Mouse (Mus musculus): ENCODE data around the gene Stom. TPM values are rescaled to one million over a fixed set of nuclear protein-coding genes. Genes with fewer than 3 reads are reported as not detected.
A peak's percentile ranks its signal among the peaks of the same experiment; 100 is the strongest.

Stom gene
- polyA plus RNA-seq, 1 experiment from 2014 or later = 62.7 TPM

DNA sequence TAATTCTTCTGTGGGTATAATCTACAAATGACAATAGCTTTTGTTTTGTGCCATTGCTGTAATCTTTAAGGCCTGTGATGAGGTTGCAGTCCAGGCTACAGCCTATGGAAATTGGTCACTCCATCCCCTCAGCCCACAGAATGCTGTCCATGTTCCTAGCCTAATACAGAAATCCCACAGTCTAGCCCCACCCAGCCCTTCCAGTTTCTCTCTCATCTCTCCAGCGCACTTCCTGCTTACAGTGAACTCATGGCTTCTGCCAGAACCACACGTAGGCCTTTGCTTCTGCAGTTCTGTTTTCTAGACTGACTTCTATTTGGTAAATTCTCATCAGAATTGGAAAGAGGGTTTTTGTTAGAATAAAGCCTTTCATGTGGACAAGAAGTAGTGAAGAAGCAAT lies 9.2 kb upstream of the Stom start:
- H3K36me3 ChIP-seq (ENCODE audit: control insufficient read depth, insufficient read depth, low read length) = no peaks in the 10 kb centered on the region
- H3K27ac ChIP-seq (ENCODE audit: low read depth) = no peak overlapping the region
- no peaks in the 10 kb centered on the region for H3K27me3 ChIP-seq (replicated peaks; ENCODE audit: control insufficient read depth, insufficient read depth, low read length)
- no peak overlapping the region for H3K4me2 ChIP-seq (ENCODE audit: low read length)
- H3K4me1 ChIP-seq (replicated peaks; ENCODE audit: control insufficient read depth, insufficient read depth, low read length) = no peaks in the 10 kb centered on the region
- ATAC-seq (replicated peaks; ENCODE audit: low FRiP score, low TSS enrichment, low read depth) (no peak), DNase-seq (ENCODE audit: low spot score) (no peak)
- H3K9me3 ChIP-seq (ENCODE audit: control insufficient read depth, low read length) = no peaks in the 10 kb centered on the region
- 48% methylated on average over 2 of the region's 2 CpGs for WGBS
- H3K4me3 ChIP-seq (ENCODE audit: low read depth, low read length) = no peak overlapping the region
- H3K9ac ChIP-seq (ENCODE audit: low read length) = no peak overlapping the region

DNA sequence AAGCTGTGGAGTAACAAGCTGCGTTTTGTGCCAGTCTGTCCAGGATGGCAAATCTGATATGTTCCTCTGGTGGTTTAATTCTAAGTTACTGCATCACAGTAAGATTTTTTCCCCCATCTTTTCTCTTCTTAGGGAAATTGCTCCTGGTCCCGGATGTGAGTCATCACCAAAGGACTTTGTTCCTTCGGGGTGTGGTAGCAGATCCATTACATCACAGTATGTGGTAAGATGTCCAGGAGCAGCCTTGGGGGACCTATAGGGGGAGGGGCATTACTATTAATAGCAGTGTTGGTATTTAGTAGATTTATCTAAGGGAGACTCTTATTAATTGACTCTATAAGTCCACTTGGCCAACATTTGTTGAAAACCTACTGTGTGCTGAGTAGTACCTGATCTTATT lies 5.8 kb upstream of the Stom start:
- H3K4me2 ChIP-seq (ENCODE audit: low read length) = no peak overlapping the region
- 74% methylated on average over 3 of the region's 3 CpGs for WGBS
- DNase-seq (ENCODE audit: low spot score) (no peak), ATAC-seq (replicated peaks; ENCODE audit: low FRiP score, low TSS enrichment, low read depth) (no peak)
- H3K9me3 ChIP-seq (ENCODE audit: control insufficient read depth, low read length) = no peaks in the 10 kb centered on the region
- no peak overlapping the region for H3K4me3 ChIP-seq (ENCODE audit: low read depth, low read length)
- no peaks in the 10 kb centered on the region for H3K36me3 ChIP-seq (ENCODE audit: control insufficient read depth, insufficient read depth, low read length)
- H3K27me3 ChIP-seq (replicated peaks; ENCODE audit: control insufficient read depth, insufficient read depth, low read length) = no peaks in the 10 kb centered on the region
- peaks cover 8% of the 10 kb centered on the region; the same call in 1 of the 2 replicates for H3K4me1 ChIP-seq (replicated peaks; ENCODE audit: control insufficient read depth, insufficient read depth, low read length)
- H3K9ac ChIP-seq (ENCODE audit: low read length) = no peak overlapping the region
- no peak overlapping the region for H3K27ac ChIP-seq (ENCODE audit: low read depth)

DNA sequence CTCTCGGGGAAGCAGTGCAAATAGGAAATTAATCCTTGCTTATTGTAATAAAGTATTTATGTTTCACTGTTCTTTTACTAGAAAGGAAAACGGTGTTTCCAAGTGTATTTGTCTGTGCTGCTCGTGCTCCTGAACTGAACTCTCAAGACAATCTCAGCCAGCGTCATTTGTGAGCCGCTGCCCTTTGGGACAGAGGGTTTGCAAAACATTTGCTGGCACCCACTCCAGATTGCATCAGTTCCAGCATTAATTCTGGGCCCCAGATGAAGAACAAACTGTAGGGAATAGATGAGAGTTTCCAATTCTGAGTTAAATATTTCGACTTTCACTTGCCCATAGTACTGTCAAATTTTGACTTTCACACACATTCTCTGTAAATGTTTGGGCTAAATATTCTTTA lies 1.9 kb upstream of the Stom start:
- Histone ChIP-seq H3K4me1 (replicated peaks; ENCODE audit: control insufficient read depth, insufficient read depth, low read length) (peaks cover 18% of the 10 kb centered on the region), H3K9ac (ENCODE audit: low read length) (no peak overlapping the region), H3K4me3 (ENCODE audit: low read depth, low read length) (no peak overlapping the region), H3K27me3 (replicated peaks; ENCODE audit: control insufficient read depth, insufficient read depth, low read length) (no peaks in the 10 kb centered on the region), H3K27ac (ENCODE audit: low read depth) (peak overlapping the region; percentile 59; the same call in 1 of the 2 replicates), H3K36me3 (ENCODE audit: control insufficient read depth, insufficient read depth, low read length) (no peaks in the 10 kb centered on the region), H3K9me3 (ENCODE audit: control insufficient read depth, low read length) (no peaks in the 10 kb centered on the region), H3K4me2 (ENCODE audit: low read length) (no peak overlapping the region)
- no peak for ATAC-seq (replicated peaks; ENCODE audit: low FRiP score, low TSS enrichment, low read depth)
- DNase-seq (ENCODE audit: low spot score) = no peak
- 52% methylated on average over 6 of the region's 6 CpGs for WGBS

DNA sequence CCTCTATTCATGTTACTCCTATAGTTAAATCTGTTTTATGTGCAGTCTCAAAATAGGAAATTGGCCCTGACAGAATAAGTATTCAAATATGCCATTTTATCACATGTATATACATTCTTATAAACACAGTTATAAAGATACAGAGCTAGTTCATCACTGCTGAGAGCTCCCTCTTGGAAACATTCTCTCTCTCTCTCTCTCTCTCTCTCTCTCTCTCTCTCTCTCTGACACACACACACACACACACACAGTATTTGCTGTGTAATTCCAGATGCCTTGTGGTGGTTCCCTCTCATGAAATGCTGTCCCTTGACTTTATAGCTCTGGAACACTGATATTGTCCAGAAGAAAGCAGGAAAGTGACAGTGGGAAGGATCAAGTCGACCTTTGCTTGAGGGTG lies 1.3 kb upstream of the Stom start:
- Histone ChIP-seq H3K36me3 (ENCODE audit: control insufficient read depth, insufficient read depth, low read length) (no peaks in the 10 kb centered on the region), H3K27ac (ENCODE audit: low read depth) (peak overlapping the region; percentile 59; the same call in 1 of the 2 replicates), H3K9ac (ENCODE audit: low read length) (no peak overlapping the region), H3K4me1 (replicated peaks; ENCODE audit: control insufficient read depth, insufficient read depth, low read length) (peaks cover 18% of the 10 kb centered on the region), H3K4me3 (ENCODE audit: low read depth, low read length) (no peak overlapping the region), H3K9me3 (ENCODE audit: control insufficient read depth, low read length) (no peaks in the 10 kb centered on the region), H3K27me3 (replicated peaks; ENCODE audit: control insufficient read depth, insufficient read depth, low read length) (no peaks in the 10 kb centered on the region), H3K4me2 (ENCODE audit: low read length) (no peak overlapping the region)
- no peak for ATAC-seq (replicated peaks; ENCODE audit: low FRiP score, low TSS enrichment, low read depth)
- DNase-seq (ENCODE audit: low spot score) = no peak
- WGBS = 43% methylated on average over 1 of the region's 1 CpGs

DNA sequence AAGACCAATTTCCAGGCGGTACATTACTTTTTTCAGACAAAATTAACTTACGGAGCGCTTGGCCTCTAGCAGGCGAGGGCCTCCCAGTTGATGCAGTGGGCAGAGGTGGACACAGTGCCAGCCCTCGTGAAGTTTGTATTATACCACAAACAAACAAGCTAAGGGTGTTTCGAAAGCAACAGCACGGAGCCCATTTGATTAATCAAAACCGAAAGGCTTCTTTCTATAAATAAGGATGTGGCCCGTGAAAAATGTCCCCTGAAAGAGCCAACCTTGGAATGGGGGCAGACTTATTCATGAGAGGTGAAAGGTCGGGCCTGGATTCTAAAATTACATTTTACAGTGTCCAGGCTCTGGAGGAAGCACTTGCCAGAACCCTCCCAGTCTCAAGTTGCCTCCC lies 643 bp upstream of the Stom start:
- H3K4me2 ChIP-seq (ENCODE audit: low read length) = peak overlapping the region; percentile 73
- peak overlapping the region; percentile 83 for H3K27ac ChIP-seq (ENCODE audit: low read depth)
- peak overlapping the region; percentile 78 for H3K4me3 ChIP-seq (ENCODE audit: low read depth, low read length)
- no peaks in the 10 kb centered on the region for H3K9me3 ChIP-seq (ENCODE audit: control insufficient read depth, low read length)
- no peaks in the 10 kb centered on the region for H3K36me3 ChIP-seq (ENCODE audit: control insufficient read depth, insufficient read depth, low read length)
- H3K27me3 ChIP-seq (replicated peaks; ENCODE audit: control insufficient read depth, insufficient read depth, low read length) = no peaks in the 10 kb centered on the region
- WGBS = 42% methylated on average over 10 of the region's 10 CpGs
- peaks cover 18% of the 10 kb centered on the region for H3K4me1 ChIP-seq (replicated peaks; ENCODE audit: control insufficient read depth, insufficient read depth, low read length)
- no peak; the same call in 1 of the 2 replicates for ATAC-seq (replicated peaks; ENCODE audit: low FRiP score, low TSS enrichment, low read depth)
- H3K9ac ChIP-seq (ENCODE audit: low read length) = no peak overlapping the region
- DNase-seq (ENCODE audit: low spot score) = no peak

DNA sequence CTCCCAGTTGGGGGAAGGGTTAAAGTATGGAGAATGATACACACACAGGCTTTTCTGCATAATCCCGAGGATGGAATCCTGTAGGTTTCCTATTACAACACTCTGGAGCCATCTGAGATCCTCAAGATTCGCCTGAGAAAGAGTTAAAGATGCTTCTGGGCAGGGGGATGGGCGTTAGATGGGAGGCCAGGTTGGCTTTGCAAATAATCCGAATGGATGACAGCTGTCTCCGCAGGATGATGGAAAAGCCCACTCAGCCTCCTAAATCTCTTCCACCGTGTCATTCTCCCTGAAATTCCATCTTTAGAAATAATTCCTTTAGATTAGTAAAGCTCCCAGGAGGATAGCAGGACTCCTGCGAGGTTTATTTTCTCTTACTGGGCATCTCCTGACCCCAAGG lies 1.2 kb downstream of the Stom start:
- Histone ChIP-seq H3K9me3 (ENCODE audit: control insufficient read depth, low read length) (no peaks in the 10 kb centered on the region), H3K4me3 (ENCODE audit: low read depth, low read length) (peak overlapping the region; percentile 78), H3K36me3 (ENCODE audit: control insufficient read depth, insufficient read depth, low read length) (no peaks in the 10 kb centered on the region), H3K27ac (ENCODE audit: low read depth) (peak overlapping the region; percentile 83; the same call in 1 of the 2 replicates), H3K4me2 (ENCODE audit: low read length) (peak overlapping the region; percentile 73), H3K9ac (ENCODE audit: low read length) (peak overlapping the region; percentile 71), H3K4me1 (replicated peaks; ENCODE audit: control insufficient read depth, insufficient read depth, low read length) (peaks cover 18% of the 10 kb centered on the region), H3K27me3 (replicated peaks; ENCODE audit: control insufficient read depth, insufficient read depth, low read length) (no peaks in the 10 kb centered on the region)
- DNase-seq (ENCODE audit: low spot score) = no peak
- ATAC-seq (replicated peaks; ENCODE audit: low FRiP score, low TSS enrichment, low read depth) = no peak
- WGBS = 9% methylated on average over 7 of the region's 7 CpGs

DNA sequence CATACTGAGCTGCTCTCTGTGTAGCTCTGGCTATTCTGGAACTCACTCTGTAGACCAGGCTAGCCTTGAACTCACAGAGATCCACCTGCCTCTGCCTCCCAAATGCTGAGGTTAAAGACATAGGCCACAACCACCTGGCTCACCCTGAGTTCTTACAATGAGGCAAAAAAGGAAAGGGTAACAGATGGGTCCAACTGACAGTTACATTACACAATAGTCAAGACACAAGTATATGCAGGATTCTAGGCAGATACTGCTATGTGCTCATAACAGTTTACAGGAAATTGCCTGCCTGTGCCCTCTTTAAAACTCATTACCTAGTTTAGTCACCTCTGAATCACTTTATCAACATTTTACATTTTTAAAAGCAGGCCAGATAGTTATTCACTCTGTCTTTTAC lies 3.1 kb downstream of the Stom start:
- no peaks in the 10 kb centered on the region for H3K9me3 ChIP-seq (ENCODE audit: control insufficient read depth, low read length)
- ATAC-seq (replicated peaks; ENCODE audit: low FRiP score, low TSS enrichment, low read depth) = no peak
- H3K4me2 ChIP-seq (ENCODE audit: low read length) = peak overlapping the region; percentile 73; the same call in 1 of the 2 replicates
- no peak overlapping the region for H3K9ac ChIP-seq (ENCODE audit: low read length)
- H3K4me3 ChIP-seq (ENCODE audit: low read depth, low read length) = no peak overlapping the region
- H3K27ac ChIP-seq (ENCODE audit: low read depth) = no peak overlapping the region
- peaks cover 16% of the 10 kb centered on the region for H3K4me1 ChIP-seq (replicated peaks; ENCODE audit: control insufficient read depth, insufficient read depth, low read length)
- no peaks in the 10 kb centered on the region for H3K36me3 ChIP-seq (ENCODE audit: control insufficient read depth, insufficient read depth, low read length)
- H3K27me3 ChIP-seq (replicated peaks; ENCODE audit: control insufficient read depth, insufficient read depth, low read length) = no peaks in the 10 kb centered on the region
- no peak for DNase-seq (ENCODE audit: low spot score)

DNA sequence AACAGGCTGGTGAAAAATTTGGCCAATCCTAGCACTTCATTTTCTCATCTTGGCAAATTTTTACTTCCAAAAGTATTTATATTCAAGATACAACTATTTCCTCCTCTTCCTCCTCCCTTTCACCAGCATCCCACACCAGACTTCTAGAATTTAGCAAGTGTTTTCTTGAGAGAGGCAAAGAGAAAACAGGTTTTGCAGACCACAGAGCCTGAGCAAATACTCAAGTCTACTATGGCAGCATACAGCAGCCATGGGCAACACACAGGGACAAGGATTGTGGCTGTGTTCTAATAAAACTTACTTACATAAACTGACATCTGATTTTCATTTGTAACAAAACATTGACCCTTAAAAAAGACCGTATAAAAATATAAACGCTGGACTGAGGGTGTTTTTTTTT lies 5.6 kb downstream of the Stom start:
- peaks cover 10% of the 10 kb centered on the region for H3K4me1 ChIP-seq (replicated peaks; ENCODE audit: control insufficient read depth, insufficient read depth, low read length)
- no peaks in the 10 kb centered on the region for H3K36me3 ChIP-seq (ENCODE audit: control insufficient read depth, insufficient read depth, low read length)
- ATAC-seq (replicated peaks; ENCODE audit: low FRiP score, low TSS enrichment, low read depth) (no peak), DNase-seq (ENCODE audit: low spot score) (no peak)
- no peak overlapping the region for H3K9ac ChIP-seq (ENCODE audit: low read length)
- H3K4me3 ChIP-seq (ENCODE audit: low read depth, low read length) = no peak overlapping the region
- 62% methylated on average over 2 of the region's 2 CpGs for WGBS
- no peaks in the 10 kb centered on the region for H3K27me3 ChIP-seq (replicated peaks; ENCODE audit: control insufficient read depth, insufficient read depth, low read length)
- H3K27ac ChIP-seq (ENCODE audit: low read depth) = no peak overlapping the region
- no peak overlapping the region for H3K4me2 ChIP-seq (ENCODE audit: low read length)
- no peaks in the 10 kb centered on the region for H3K9me3 ChIP-seq (ENCODE audit: control insufficient read depth, low read length)

DNA sequence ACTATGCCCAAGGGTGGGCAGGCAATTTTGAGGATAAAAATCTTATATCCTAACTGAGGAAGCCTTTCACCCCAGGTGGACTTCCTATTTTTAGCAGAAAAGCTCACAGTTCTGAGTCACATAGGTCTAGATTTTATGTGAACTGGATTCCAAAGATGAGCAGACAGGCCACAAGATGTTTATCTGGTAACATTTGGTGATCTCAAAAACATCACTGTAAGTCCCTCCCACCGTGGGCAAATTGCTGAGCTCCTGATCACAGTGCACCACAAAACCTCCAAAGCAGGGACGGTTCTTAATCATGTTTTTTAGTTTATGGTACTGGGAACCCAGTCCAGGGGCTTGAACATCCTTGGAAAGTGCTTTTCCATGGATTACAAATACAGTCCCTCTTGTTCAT lies 7.7 kb downstream of the Stom start:
- Histone ChIP-seq H3K4me1 (replicated peaks; ENCODE audit: control insufficient read depth, insufficient read depth, low read length) (peaks cover 11% of the 10 kb centered on the region), H3K27me3 (replicated peaks; ENCODE audit: control insufficient read depth, insufficient read depth, low read length) (no peaks in the 10 kb centered on the region), H3K4me2 (ENCODE audit: low read length) (no peak overlapping the region), H3K9ac (ENCODE audit: low read length) (no peak overlapping the region), H3K27ac (ENCODE audit: low read depth) (no peak overlapping the region), H3K9me3 (ENCODE audit: control insufficient read depth, low read length) (no peaks in the 10 kb centered on the region), H3K36me3 (ENCODE audit: control insufficient read depth, insufficient read depth, low read length) (no peaks in the 10 kb centered on the region), H3K4me3 (ENCODE audit: low read depth, low read length) (no peak overlapping the region)
- WGBS = 74% methylated on average over 2 of the region's 2 CpGs
- no peak for ATAC-seq (replicated peaks; ENCODE audit: low FRiP score, low TSS enrichment, low read depth)
- no peak for DNase-seq (ENCODE audit: low spot score)
